Mouse (Mus musculus) forebrain, postnatal 0 days (tissue): ENCODE measurements around the gene Fam57b. TPM values are rescaled to one million over a fixed set of nuclear protein-coding genes. Genes with fewer than 3 reads are reported as not detected.

ENCODE experiments used
- ATAC-seq: fragments of 200-750 bp; cut with Nextera tagmentation; 2 replicates; pipeline ENCODE4 v1.8.0; 2017; ENCODE audit warnings: mild to moderate bottlenecking, moderate library complexity
- DNase-seq: peaks from one replicate; pipeline ENCODE4 v3.0.0-alpha.2; 2015
- H3K27ac ChIP-seq: fragments of 300-500 bp; sonication (generic); 2 replicates; pipeline ENCODE4 v1.5.1; 2014; ENCODE audit warnings: low read depth, mild to moderate bottlenecking, antibody characterized with exemption, low read length, moderate library complexity, mixed read lengths
- H3K27me3 ChIP-seq: fragments of 300-500 bp; sonication (generic); 2 replicates; pipeline ENCODE4 v1.6.1; 2014; ENCODE audit warnings: mild to moderate bottlenecking, low read length, mixed read lengths; ENCODE audit not compliant: insufficient read depth
- H3K36me3 ChIP-seq: fragments of 300-500 bp; sonication (generic); 2 replicates; pipeline ENCODE4 v1.6.1; 2014; ENCODE audit warnings: mild to moderate bottlenecking, moderate library complexity; ENCODE audit not compliant: insufficient read depth
- H3K4me1 ChIP-seq: fragments of 300-500 bp; sonication (generic); 2 replicates; pipeline ENCODE4 v1.6.1; 2014; ENCODE audit warnings: antibody characterized with exemption; ENCODE audit not compliant: insufficient read depth
- H3K4me2 ChIP-seq: fragments of 300-500 bp; sonication (generic); 2 replicates; pipeline ENCODE4 v1.6.1; 2014; ENCODE audit warnings: low read depth, mild to moderate bottlenecking, moderate library complexity
- H3K4me3 ChIP-seq: fragments of 300-500 bp; sonication (generic); 2 replicates; pipeline ENCODE4 v1.5.1; 2014; ENCODE audit warnings: low read depth, low read length, mixed read lengths
- H3K9ac ChIP-seq: fragments of 300-500 bp; sonication (generic); 2 replicates; pipeline ENCODE4 v1.6.1; 2014; ENCODE audit warnings: mild to moderate bottlenecking
- H3K9me3 ChIP-seq: fragments of 300-500 bp; sonication (generic); 2 replicates; pipeline ENCODE4 v1.6.1; 2016; ENCODE audit warnings: low read length
- CTCF ChIP-seq: sonication (generic); IDR thresholded peaks from 2 replicates; pipeline ENCODE4 v1.5.1; 2016; ENCODE audit warnings: antibody characterized with exemption, control low read depth, low read depth
- WGBS: fragments of 180-500 bp; shearing (Covaris S2); extraction: QIAGEN DNeasy Blood & Tissue Kit; methylation state at CpG from one replicate; pipeline ENCODE4 v1.1.7; 2014; 5-methylcytosine and 5-hydroxymethylcytosine counted together
- polyA plus RNA-seq: library from polyadenylated mRNA; unstranded; fragments of >200 nt; fragmentation: Nextera tagmentation; extraction: Ambion mirVana; gene quantifications from 2 replicates; pipeline ENCODE4 v1.2.1, GENCODE M21; 2015
- total RNA-seq: library from RNA; depleted of rRNA; stranded (reverse); fragments of >200 nt; gene quantifications from 2 replicates; pipeline ENCODE4 v1.2.3, GENCODE M21; 2014

The Fam57b gene
- total and polyA plus RNA-seq, 2 experiments from 2014 or later, result 34.4 to 42.6 TPM

DNA sequence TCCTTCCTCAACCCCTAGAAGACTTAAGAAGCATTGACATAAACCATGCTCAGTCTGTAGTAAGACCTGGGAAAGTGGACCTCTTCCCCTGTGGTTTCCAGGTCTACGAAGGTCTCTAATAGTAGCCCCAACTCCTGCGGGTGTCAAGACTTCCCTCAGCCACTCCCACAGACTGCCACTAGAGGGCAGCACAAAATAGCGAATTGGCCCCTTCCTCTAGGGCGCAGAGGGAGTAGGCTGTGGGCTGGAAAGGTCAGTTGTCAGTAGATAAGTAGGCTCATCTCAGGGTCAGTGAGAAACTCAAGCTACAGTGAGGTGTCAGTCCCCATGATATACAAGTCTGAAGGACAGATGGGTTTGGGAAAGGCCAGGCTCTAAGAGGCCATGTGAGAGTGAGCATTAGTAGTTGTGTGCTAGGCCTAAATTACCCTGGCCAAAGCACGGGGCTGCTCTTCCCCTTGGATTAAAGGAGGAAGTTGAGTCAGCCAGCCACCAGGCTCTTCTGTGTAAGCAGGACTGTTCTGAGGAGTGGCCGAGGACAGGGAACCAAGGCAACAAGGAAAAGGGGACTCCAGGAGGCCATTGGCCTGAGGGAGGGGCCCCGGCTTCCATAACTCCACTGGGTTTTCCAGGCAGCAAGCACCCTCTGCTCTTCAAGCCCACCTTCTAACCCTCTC, 24.5 kb downstream of the Fam57b start:
- WGBS, result 22% methylated on average over 7 of the region's 7 CpGs
- peaks cover 10% of the 10 kb centered on the region; the same call in 1 of the 2 replicates for H3K4me1 ChIP-seq
- DNase-seq, result peak; percentile 89
- H3K9me3 ChIP-seq, result no peaks in the 10 kb centered on the region
- H3K36me3 ChIP-seq, result peaks cover 6% of the 10 kb centered on the region; the same call in 1 of the 2 replicates
- peak overlapping the region; percentile 88; the same call in 1 of the 2 replicates for H3K4me3 ChIP-seq
- no peaks in the 10 kb centered on the region for H3K27me3 ChIP-seq
- H3K27ac ChIP-seq, result peak overlapping the region; percentile 84; the same call in 1 of the 2 replicates
- peak; percentile 56 for ATAC-seq
- H3K9ac ChIP-seq, result peak overlapping the region; percentile 87; the same call in 1 of the 2 replicates
- peak overlapping the region; percentile 81 for H3K4me2 ChIP-seq
- TF ChIP-seq CTCF, result peak; percentile 97

GRCm38 (mm10) chr7:126822741-126823140, 25.3 kb downstream of the Fam57b start:
- WGBS, result 18% methylated on average over 9 of the region's 9 CpGs
- no peak for TF ChIP-seq CTCF
- Histone ChIP-seq H3K4me1 (peaks cover 10% of the 10 kb centered on the region; the same call in 1 of the 2 replicates), H3K9ac (peak overlapping the region; percentile 87), H3K4me3 (peak overlapping the region; percentile 88), H3K27ac (peak overlapping the region; percentile 84), H3K9me3 (no peaks in the 10 kb centered on the region), H3K27me3 (no peaks in the 10 kb centered on the region), H3K36me3 (peaks cover 12% of the 10 kb centered on the region; the same call in 1 of the 2 replicates), H3K4me2 (peak overlapping the region; percentile 81)
- peak; percentile 35 for DNase-seq
- ATAC-seq, result peak; percentile 15; the same call in 1 of the 2 replicates

GRCm38 (mm10) chr7:126823202-126823711, 25.8 kb downstream of the Fam57b start:
- Histone ChIP-seq H3K9ac (peak overlapping the region; percentile 87), H3K36me3 (peaks cover 12% of the 10 kb centered on the region; the same call in 1 of the 2 replicates), H3K27me3 (no peaks in the 10 kb centered on the region), H3K4me3 (peak overlapping the region; percentile 88), H3K9me3 (no peaks in the 10 kb centered on the region), H3K27ac (peak overlapping the region; percentile 84), H3K4me1 (peaks cover 10% of the 10 kb centered on the region; the same call in 1 of the 2 replicates), H3K4me2 (peak overlapping the region; percentile 81)
- DNase-seq (peak; percentile 73), ATAC-seq (peak; percentile 88)
- 5% methylated on average over 15 of the region's 19 CpGs for WGBS
- TF ChIP-seq CTCF, result no peak

DNA sequence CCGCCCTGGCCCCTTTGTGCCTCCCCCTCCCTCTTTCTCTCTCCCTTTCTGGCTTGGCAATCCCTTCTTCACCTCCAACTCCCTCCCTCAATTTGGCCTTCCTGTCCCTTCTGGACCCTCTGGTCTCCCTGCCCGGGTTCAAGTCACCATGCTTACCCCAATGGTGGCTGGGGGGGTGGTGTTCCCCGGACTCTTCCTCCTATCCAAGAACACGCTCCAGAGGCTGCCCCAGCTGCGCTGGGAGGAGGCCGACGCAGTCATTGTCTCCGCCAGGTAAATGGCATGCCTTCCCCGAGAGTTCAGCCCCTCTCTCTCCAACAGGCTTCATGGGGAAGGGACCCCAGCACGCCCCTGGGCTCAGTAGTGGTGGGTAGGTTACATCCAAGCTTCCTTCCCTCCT, 26.5 kb downstream of the Fam57b start:
- Histone ChIP-seq H3K27ac (peak overlapping the region; percentile 84; the same call in 1 of the 2 replicates), H3K9me3 (no peaks in the 10 kb centered on the region), H3K4me1 (peaks cover 10% of the 10 kb centered on the region; the same call in 1 of the 2 replicates), H3K36me3 (peaks cover 19% of the 10 kb centered on the region), H3K9ac (peak overlapping the region; percentile 87), H3K4me3 (peak overlapping the region; percentile 88), H3K27me3 (no peaks in the 10 kb centered on the region), H3K4me2 (peak overlapping the region; percentile 81)
- ATAC-seq, result no peak
- no peak for TF ChIP-seq CTCF
- DNase-seq, result peak; percentile 39
- 6% methylated on average over 10 of the region's 10 CpGs for WGBS

DNA sequence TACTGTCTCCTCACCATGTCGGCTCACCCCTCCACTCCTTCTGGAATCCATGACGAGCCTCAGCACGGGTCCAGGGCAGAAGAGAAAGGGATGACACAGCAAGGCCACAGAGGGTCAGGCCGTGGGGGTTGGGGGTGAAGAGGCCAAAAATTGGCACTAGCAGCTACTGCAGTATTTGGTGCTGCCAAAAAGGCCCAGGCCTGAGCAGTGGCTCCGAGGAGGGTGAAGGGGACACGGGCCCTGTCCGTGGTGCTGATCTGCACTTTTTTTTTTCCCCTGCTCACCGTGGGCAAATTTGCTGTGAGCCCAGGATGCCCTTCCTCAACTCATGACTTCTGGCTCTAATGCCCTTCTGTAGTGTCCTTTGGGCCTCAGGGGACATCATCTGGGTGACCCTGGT, 27.9 kb downstream of the Fam57b start:
- Histone ChIP-seq H3K4me3 (no peak overlapping the region), H3K4me1 (peaks cover 10% of the 10 kb centered on the region; the same call in 1 of the 2 replicates), H3K9ac (0 out of 2 replicates have a peak overlapping the region, but pooled peaks have one; percentile 14)

GRCm38 (mm10) chr7:126825952-126826351, 28.5 kb downstream of the Fam57b start:
- no peak for ATAC-seq
- no peak for DNase-seq
- Histone ChIP-seq H3K9ac (no peak overlapping the region), H3K4me1 (peaks cover 10% of the 10 kb centered on the region; the same call in 1 of the 2 replicates), H3K9me3 (no peaks in the 10 kb centered on the region), H3K27me3 (no peaks in the 10 kb centered on the region), H3K4me3 (no peak overlapping the region), H3K27ac (no peak overlapping the region), H3K36me3 (peaks cover 27% of the 10 kb centered on the region), H3K4me2 (no peak overlapping the region)
- 70% methylated on average over 5 of the region's 5 CpGs for whole genome bisulfite sequencing
- TF ChIP-seq CTCF, result no peak

More for the DNA sequence above, 27.9 kb downstream of the Fam57b start:
- WGBS, result 29% methylated on average over 8 of the region's 8 CpGs
- Histone ChIP-seq H3K36me3 (peaks cover 27% of the 10 kb centered on the region), H3K27ac (no peak overlapping the region), H3K9me3 (no peaks in the 10 kb centered on the region), H3K27me3 (no peaks in the 10 kb centered on the region), H3K4me2 (no peak overlapping the region)
- no peak for DNase-seq
- no peak for ATAC-seq
- TF ChIP-seq CTCF, result no peak

DNA sequence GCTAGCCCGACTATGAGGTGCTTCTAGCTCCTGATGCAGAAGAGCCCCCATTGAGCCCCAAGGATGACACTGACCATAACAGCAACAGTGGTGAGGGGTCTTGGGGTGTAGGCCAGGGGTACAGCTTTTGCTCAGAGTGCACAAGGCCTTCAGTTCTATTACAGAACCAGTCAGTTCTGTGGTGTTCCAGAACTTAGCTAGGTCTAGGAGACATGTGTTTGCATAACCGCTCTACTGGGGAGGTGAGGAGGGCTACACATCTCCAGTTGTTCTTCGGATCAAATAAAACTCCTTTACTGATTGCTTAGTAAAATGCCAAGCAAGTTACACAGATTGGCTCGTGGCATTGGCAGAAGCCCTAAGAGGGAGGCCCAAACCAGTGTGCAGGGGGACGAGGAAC, 34.1 kb downstream of the Fam57b start, which contains the start of gene 4930451I11Rik:
Gene 4930451I11Rik, minus strand, starts transcription at position 101 of the 400 bp plus-strand sequence.
- Histone ChIP-seq H3K4me2 (peak within 1 kb of the TSS; percentile 48), H3K4me3 (peak within 1 kb of the TSS; percentile 19), H3K27ac (no peak within 1 kb of the TSS), H3K9me3 (no peaks in the 10 kb centered on the region), H3K27me3 (no peaks in the 10 kb centered on the region), H3K9ac (peak within 1 kb of the TSS; percentile 33; the same call in 1 of the 2 replicates), H3K36me3 (peaks cover 22% of the 10 kb centered on the region), H3K4me1 (no peaks in the 10 kb centered on the region)
- ATAC-seq, result no peak
- no peak for DNase-seq
- TF ChIP-seq CTCF, result no peak
- 49% methylated on average over 5 of the region's 5 CpGs for WGBS
